Mouse (Mus musculus): Measurements from ENCODE around the gene Crybb1.

- no peak for TF ChIP-seq POLR2A (IDR thresholded peaks at IDR 0.05; ENCODE audit: borderline replicate concordance, extremely low read depth, insufficient read depth, insufficient read length, poor library complexity, severe bottlenecking)
- TF ChIP-seq CTCF (IDR thresholded peaks at IDR 0.05; ENCODE audit: borderline replicate concordance, extremely low read depth, insufficient read depth, insufficient read length), result peak; percentile 80
These were observed 41.2 kb upstream of the Crybb1 start for GRCm38 (mm10) chr5:112214419-112214818.
